Mouse (Mus musculus) heart, adult 9 months (tissue): ENCODE measurements around the gene Klf7.

Source experiments
- DNase-seq, 2 experiments: peaks; one replicate each; pipeline ENCODE4 v3.0.0; 2022; ENCODE audit warnings: low spot score in 2 of 2

The Klf7 gene

DNA sequence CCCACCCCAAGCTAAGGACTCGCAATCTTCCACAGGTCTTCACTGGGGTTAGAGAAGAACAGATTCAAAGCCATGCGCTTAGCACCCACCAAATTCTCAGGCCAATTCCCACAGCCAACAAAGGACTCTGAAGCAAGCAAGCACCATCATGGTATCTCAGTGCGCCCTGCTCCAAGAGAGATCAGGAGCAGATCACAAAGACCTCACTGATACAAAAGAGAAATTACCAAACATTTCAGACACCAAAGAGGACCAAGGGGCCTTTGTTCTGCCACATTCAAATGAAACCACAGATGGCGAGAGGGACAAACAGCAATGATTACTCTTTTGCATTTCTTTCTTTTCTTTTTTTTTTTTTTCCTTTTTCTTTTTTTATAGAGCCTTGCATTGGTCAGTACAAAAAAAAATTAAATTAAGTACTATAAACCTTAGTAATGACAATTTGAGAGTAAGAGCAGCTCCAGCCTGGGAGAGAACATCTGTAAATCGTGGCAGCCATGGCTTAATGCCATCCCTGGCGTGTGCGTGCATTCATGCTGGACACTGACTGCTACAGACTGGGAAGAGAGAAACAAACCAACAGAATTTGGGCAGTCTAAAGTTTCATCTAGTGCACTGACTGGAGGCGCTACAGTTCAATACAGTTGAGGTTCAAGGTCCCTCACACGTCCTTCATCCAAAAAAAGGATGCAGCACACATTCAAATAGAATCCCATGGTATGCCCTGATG is 89.4 kb downstream of the Klf7 start:
- DNase-seq, result no peak

DNA sequence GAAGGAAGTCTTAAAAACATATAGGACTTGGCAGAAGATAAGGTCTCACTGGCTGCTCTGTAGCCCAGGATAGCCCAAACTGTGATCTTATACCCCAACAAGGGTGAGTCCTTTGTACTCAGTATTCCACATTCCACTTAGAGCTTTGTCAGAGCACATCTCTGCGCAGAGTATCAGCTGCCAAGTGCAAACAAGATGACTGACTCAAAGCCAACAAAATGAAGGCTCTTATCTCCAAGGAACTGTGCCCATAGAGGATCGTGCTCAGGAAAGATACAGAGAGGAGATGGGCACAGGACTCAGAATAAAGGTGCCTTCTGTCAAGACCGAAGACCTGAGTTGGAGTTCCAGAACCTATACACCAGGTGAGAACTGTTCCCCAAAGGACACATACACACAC is 100.1 kb downstream of the Klf7 start:
- no peak for DNase-seq

DNA sequence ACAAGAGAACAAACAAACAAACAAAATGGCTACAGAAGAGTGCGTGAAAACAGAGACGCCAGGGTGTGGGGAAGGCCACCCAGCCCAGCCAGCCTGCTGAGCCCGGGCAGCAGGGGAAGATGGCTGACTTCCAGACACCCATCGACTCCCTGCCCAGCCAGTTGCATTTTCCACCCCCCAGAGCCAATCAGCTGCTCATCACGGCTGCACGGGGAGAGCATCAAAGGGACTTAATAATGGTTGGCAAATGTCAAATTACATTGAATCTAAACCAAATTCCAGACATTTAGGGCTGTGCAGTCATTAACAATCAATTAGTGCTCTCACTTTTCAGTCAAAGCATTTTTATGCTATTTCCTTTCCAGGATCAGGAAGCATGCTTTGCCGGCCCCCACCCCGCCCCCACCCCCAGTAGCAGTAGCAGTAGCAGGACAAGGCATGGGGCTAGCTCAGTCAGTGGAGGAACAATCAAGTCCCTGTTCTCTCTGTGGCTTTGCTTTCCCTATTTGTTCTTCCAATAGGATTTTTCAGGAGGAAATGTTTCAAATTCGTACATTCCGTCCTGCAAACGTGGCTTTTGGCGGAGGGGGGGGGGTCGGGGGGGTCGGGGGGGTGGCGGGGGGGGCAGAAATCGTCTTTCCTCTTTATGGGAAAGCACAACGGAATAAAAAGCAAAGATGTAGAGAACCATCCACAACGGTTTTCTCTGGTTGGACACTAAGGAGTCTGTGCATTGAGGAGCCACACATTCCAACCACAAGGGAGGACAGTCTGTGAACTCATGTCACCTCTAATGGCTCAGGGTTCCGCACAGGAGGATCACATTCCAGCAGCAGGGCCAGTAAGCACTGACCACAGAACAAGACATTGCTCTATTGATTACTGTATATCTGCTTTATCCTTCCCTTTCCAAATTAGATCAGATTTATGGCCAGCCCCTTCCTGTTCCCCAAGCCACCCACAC is 101.1 kb downstream of the Klf7 start:
- DNase-seq, result peak in 1 of 2 experiments; percentile 40

DNA sequence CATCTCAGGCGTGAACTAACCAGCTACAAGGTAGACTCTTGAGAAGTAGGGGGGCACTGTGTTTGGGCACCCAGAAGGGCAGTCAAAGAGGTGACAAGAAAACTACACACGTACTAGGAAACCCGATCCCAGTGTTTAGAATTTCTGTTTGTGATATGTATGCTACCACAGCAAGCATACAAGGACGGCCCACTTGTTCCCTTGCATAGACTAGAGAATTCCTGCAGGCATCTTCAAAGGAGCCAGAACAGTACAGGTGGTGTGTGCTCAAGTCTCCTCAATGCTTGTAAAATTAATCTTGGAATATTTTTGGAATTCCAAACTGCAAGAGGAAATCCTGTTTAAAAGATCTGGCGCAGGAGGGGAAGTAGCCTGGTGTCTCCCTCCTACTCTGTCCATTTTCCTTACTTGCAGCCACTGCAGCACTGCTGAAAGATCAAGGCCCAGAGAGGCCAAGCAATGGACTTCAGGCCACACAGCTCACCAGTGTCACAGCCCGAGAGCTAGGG is 102.9 kb downstream of the Klf7 start:
- peak in 1 of 2 experiments; percentile 44 for DNase-seq

DNA sequence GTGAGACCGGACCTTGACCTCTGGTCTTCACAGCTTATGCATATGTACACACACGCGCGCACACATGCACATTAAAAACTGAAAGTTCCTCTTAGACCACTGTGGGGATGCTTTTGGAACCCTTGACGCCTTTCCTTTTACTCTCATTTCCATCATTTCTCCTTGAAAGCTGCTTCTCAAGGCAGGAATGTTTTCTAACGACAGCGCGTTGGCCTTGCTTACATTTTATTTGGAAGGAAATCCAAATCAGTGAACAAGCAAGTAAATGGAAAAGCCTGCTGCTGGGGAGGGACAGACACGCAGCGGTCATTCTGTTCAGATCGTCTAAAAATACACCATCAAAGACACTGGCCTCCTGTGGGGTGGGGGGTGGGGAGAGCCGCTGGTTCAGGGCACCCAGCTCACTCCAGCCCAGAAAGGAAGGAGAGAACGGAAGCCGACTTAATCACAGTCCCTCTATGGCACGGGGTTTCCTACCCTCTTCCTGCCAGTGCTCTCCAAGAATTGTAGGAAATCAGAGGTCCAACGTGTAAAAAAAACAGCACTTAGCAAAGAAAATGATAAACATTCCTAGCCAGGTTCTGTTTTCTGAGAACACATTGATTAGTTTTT is 103.5 kb downstream of the Klf7 start:
- peak; percentile 68 to 77 for DNase-seq

DNA sequence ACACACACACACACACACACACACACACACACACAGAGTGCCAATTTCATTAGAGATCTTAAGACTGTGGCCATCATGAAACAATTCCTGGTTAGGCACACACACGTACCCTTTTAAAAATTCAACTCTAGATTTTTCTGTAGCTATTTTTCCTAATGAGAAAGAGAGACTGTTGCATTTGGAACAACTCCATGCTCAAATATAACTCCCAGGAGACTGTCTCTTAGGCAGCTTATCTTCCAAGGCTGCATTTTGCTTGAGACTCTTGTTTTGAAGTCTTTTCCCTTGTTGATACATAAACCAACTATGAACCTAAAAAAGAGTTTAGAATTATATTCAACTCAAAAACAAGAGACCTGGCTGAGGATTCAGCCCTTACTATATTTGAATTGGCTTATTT is 108.0 kb downstream of the Klf7 start:
- DNase-seq, result no peak

DNA sequence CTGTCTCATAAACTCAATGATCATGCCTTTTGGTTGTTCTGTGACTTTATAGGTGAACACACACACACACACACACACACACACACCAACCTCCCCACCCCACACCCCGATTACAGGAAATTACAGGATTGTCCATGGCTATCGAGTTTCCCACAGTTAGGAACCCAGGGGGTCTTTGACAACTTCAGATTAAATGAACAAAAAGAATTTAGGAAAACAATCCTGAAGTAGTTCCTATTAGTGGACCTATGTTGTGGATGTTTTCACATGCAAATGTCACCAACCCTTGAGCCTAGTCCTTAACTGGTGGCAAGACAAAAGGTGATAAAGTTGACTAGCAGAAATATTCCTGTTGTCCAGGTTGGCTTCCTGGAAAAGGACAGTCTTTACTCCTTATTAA is 113.1 kb downstream of the Klf7 start:
- DNase-seq, result no peak

DNA sequence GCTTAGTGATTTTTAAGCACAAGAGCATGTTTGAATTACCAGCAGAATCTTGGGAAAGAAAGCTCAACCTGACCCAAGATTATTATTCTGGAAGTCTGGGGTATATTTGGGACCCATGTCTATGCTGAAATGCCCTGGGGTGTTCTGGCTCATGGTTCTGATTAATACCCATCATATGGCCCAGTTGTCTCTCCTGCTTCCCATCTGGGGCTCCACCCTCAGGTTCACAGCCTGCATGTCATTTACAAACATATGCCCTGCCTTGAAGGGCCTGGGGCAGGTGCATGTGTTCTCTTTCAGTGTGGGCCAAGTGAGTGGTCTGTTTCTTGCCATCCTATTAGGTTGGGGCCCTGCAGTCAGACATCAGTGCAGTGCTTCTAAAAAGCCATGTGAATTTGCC is 114.1 kb downstream of the Klf7 start:
- no peak for DNase-seq

DNA sequence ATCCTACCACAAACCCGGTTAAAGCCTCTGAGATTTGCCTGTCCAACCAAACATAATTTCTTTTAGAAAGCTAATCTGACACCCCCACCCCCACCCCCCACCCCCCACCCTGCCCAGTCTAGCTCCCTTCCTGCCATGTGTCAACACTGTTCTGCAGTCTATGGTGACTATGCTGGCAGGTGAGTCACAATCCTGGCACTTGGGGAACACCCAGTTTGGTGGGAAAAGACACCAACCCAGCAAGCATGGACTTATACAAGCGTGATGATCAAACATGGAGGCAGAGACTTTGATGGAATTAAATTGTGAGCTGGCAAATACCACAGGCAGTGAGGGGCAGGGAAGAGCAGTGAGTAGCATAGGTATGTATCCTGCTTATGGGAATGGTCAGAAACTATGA is 116.9 kb downstream of the Klf7 start:
- no peak for DNase-seq

DNA sequence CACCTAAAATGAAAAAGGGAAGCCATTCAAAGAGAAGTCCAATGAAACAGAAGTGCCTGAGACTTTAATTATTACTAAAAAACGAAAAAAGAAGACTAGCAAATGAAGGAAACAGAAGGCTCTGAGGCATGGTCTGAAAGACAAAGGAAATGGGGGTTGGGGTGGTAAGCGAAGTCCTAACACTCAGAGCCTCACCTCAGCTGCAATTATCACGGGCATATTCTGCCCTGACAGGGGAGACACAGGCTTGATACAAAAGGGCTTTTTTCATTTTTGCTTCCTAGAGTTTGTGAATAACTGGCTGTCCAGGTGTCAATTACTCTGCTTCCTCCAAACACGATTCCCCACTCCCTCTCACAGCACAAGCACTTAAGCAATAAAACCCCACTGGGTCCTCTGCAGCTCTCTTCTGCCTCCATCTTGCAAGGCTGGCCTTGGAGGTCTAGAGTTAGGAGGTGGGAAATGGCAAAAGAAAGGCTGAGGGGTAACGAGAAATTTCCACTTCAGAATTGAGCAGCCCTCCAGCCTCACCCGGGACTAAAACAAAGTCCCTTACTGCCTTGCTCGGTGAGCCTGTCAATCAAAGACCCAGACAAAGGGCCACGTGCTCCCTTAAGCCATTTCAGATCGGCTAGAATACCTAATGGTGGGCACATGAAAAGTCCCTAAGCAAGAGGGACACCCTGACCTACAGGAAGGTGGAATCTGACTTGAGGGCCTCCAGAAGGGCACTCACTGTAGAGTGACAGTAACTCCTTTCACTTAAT is 118.4 kb downstream of the Klf7 start:
- DNase-seq, result no peak

DNA sequence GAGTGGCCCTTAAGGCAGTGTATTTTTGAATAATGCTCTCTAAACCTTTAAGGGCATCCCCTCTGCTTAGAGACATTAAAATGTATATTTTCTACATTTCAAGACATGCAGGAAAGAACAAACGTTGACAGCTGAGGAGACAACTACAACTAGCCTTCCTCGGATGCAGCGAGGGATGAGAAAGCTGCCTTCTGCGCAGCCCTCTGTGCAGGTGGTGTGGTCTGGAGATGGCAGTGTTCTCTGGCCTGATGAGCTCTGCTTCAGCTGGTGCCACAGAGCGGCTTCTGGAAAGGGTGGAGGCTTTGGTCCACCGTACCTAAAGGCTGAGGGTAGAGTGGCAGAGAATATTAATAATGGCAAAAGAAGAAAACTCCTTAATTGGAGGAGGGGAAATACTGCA is 120.0 kb downstream of the Klf7 start:
- no peak for DNase-seq

DNA sequence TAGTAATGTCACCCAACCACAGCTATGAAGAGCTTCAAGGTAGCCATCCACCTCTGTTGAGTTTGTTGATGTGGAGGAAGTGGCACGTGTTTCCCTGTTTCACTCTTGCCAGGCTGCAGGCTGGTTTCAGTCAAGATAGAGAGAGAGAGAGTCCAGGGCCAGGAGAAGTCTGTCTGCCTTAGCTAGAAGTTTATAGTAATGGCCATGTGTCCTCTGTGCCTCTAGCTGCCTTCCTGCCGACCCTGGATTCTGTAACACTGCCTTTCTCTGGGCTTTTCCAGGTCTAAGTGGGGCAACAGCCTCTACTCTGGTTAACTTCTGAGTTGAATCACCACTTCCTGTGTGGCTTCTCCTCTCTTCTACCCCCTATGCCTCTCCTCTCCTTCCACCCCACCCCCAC is 121.5 kb downstream of the Klf7 start:
- no peak for DNase-seq

DNA sequence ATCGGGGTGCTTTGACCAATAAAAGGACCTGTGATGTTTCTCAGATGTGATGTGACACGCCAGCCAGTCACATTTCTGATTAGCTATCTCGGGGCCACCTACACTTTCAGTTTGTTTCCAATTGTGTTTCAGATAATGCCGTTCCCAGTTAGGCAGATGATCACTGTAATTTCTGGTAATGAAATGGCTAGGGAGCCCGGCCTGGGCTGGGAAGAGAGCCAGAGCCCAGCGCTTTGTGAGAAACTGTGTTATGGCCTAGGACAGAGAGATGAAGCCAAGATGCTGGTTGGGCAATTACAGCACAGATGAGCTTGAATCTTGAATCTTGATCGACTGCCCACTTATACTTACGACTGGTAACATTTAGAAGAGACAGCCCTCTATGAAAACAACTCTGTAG is 122.6 kb downstream of the Klf7 start:
- peak in 1 of 2 experiments; percentile 67 for DNase-seq

DNA sequence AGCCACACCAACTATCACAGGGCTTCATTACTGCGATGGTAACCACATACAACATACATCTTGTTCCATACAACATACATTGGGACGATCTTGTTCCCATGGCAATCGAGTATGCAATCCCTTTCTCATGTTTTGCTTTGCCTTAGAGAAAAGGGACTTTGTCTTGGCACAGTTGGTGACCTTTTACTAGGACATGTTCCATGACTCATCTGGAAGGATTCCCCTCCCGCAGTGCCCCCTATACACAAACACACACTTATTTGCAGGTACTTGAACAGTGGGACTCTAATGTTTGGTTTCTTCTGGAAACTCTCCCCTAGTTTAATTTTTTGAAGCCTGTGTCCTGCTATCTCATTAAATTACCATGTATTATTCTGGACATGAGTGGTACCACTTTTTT is 123.2 kb downstream of the Klf7 start:
- no peak for DNase-seq

DNA sequence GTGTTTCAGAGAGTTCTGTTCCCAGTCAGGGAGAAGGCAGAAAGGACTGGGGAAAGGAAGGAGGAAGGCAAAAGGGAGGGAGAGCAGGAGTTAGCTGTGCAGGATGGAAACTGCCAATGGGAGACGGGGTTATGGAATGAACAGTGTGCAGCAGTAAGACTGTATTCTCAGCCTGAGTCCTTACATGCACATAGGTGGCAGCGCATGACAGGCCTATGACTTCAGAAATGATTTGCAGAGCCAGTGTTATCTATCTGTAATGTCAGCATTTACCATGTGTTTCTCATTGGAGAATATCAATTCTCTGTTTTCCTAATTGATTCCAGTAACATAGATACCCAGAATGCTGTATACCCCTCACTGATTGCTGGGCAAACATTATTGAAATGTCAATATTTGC is 123.9 kb downstream of the Klf7 start:
- DNase-seq, result no peak

DNA sequence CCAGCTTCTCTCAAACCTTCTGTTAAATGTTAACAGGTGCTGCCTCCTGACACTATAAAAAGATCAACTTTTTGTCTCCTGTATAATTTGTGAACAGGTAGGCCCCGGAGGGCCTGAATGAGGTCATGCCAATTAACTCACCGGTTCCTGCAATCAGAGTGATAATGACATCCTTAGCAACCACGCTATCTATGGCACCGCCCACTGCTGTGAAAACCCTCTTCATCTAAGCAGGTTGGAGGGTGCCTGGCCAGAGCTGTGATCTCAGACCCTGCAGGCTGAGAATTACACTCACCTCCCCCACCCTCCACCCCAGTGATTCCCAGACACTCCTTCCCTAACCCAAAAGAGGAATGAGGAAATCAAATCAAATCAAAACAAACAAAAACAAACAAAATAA is 126.3 kb downstream of the Klf7 start:
- DNase-seq, result no peak

DNA sequence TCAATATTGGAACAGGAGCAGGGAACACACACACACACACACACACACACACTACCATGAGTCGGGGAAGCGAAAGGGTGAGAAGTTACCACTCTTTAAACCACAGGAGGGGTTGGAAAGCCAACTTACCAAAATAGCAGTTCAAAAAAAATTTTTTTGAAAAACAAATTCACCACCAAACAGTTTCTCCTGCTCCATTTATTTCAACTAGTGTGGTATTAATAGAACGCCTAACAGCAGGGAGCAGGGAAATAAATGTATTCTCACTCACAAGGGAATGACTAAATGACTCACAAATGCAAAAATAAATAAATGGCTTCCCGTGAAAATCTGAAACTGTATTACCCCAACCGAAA is 127.0 kb downstream of the Klf7 start:
- DNase-seq, result no peak

DNA sequence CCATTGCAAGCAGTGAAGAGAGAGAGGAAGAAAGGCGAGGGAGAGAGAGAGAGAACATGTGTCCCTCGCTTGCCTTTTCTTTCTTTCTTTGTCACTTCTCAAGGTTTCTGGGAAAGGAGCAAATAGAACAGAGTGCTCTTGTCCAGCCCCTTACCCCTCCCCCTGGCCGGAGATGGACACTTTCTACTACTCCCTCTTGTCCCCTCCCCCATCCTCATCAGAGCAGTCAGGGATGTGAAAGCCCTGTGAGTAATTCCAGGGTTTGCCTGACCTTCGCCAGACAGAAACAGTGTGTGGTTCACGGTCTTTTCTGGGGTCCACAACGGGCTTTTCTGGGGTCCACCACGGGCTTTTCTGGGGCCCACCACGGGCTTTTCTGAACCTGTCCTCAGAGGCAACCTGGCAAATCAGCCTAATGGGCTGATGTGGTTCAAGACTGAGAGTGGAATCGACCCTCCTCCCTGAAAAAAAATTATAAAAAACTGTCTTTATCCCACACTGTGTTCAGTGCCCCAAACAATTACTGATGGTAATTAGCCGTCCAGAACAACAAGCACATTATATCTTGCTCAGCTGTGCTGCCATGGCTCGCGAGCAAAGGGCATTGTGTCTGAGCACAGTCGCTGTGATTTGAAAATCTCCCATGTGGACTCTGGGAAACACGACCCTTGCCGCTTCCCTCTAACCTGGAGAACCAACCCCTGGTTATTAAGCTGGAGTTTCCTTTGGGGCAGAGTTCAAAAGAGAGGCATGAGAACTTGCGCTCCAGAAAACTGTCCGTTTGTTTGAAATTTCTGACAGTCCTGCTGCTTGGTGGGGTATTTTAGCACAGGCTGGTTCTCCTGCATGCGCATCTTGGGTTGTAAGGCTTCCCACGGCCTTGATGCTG is 127.6 kb downstream of the Klf7 start:
- DNase-seq, result peak; percentile 43 to 56

DNA sequence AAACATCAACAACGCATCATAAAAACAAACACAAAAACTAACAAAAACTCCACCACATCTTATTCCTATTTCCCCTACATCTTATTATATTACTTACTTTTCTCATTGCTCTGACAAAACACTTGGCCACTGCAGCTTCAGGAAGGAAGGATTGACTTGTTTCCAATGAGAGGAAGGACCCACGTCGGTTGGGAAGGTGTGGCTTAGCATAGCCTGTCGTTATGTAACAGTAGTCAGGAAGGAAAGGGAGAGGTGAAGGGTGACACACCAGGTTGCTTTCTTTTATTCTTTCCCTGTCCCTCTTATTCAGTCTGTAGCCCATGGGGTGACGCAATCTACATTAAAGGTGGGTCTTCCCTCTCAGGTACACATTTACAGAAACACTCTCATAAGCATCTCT is 129.6 kb downstream of the Klf7 start:
- peak in 1 of 2 experiments; percentile 21 for DNase-seq

DNA sequence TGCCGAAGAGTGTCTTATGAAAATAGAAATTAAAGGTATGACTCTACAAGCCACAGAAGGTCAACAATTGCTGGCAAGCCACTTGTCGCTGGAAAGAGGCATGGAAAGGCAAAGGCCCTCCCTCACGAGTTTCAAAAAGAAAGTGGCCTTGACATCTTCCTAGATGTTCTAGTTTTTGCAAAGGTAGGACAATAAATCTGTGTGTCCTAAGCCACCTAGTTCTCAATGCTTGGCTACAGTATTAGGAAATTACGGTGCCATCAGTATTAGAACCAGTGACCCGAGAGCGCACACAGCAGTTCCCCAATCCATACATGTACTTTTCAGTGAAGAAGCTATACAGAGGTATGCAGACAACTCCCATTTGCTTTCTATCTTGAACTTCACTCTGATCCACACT is 131.7 kb downstream of the Klf7 start:
- DNase-seq, result no peak

DNA sequence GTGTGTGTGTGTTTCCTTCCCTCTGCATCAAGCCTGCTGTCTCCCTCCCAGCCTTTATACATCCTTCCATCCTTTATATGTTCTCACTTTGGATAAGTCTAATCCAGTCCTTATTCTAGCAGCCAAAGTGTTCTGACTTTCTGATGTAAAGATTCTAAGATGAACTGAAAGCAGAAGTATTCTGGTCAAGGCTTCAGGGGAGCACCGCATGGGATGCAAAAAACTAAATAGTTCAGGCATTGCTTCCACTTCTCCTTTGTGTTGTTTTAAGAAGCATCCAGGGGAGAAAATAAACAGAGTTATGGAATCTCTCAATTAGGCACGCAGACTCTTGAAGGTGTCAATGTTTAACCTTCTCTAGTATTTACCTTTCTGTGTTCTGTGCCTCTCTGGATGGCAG is 141.3 kb downstream of the Klf7 start:
- DNase-seq, result no peak
